Mouse (Mus musculus) lung, postnatal 0 days (tissue): ENCODE measurements at regions not wholly inside any gene's neighbourhood (a gene's known extent, or its start where the extent isn't known, plus 50 kb on each side); places are given as distances from the start of the nearest gene placed in this dataset.

Source experiments
- CTCF ChIP-seq: IDR thresholded peaks from 2 replicates; pipeline ENCODE4 v1.5.1; 2016; ENCODE audit warnings: antibody characterized with exemption, mild to moderate bottlenecking
- EP300 ChIP-seq: IDR thresholded peaks from 2 replicates; pipeline ENCODE4 v1.6.1; 2016; ENCODE audit warnings: antibody characterized with exemption, mild to moderate bottlenecking, control low read depth

DNA sequence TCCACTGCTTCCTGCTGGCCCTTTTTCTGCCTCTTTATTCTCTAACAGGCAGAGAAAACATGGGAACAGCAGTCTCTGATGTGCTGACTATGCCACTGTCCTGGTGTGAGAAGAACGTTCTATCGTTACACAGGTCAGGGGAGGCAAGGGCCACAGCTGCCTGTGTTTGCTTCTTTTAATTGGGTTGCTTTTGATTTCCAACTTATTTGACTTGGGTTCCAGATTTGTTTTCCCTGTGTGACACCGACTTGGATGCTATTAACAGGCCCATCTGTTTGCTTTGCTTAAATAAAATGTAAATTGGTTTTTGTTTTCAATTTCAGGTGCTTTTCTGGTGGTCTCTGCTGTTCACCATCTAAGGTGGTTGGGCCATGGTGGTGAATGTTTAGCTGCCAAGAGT, 225.8 kb downstream of the Gm5426 start:
- TF ChIP-seq CTCF (no peak), EP300 (no peak)
